Mouse (Mus musculus) stomach, embryonic 14.5 days (tissue): Measurements from ENCODE around the gene Foxp4. TPM values are rescaled to one million over a fixed set of nuclear protein-coding genes. Genes with fewer than 3 reads are reported as not detected.

Experiments used
- ATAC-seq: fragments of 200-750 bp; cut with Nextera tagmentation; 2 replicates; pipeline ENCODE4 v1.8.0; 2017; ENCODE audit warnings: low read depth, moderate TSS enrichment; ENCODE audit not compliant: insufficient number of reproducible peaks, insufficient read depth, low FRiP score
- H3K27ac ChIP-seq: fragments of 300-500 bp; sonication (generic); 2 replicates; pipeline ENCODE4 v1.5.1; 2014; ENCODE audit warnings: mild to moderate bottlenecking, low read length, moderate library complexity, mixed read lengths
- H3K27me3 ChIP-seq: fragments of 300-500 bp; sonication (generic); 2 replicates; pipeline ENCODE4 v1.6.1; 2014; ENCODE audit warnings: low read length, control low read depth, mixed read lengths; ENCODE audit not compliant: control insufficient read depth, insufficient read depth
- H3K36me3 ChIP-seq: fragments of 300-500 bp; sonication (generic); 2 replicates; pipeline ENCODE4 v1.6.1; 2014; ENCODE audit warnings: mild to moderate bottlenecking, control low read depth, low read length, moderate library complexity, mixed read lengths; ENCODE audit not compliant: control insufficient read depth, insufficient read depth
- H3K4me1 ChIP-seq: fragments of 300-500 bp; sonication (generic); 2 replicates; pipeline ENCODE4 v1.6.1; 2014; ENCODE audit warnings: low read length, control low read depth, mixed read lengths; ENCODE audit not compliant: control insufficient read depth, insufficient read depth
- H3K4me2 ChIP-seq: fragments of 300-500 bp; sonication (generic); replicated peaks from 2 replicates; pipeline ENCODE4 v1.6.1; 2014; ENCODE audit warnings: low read depth, low read length, control low read depth
- H3K4me3 ChIP-seq: fragments of 300-500 bp; sonication (generic); 2 replicates; pipeline ENCODE4 v1.5.1; 2014; ENCODE audit warnings: low read depth, low read length, control low read depth
- H3K9ac ChIP-seq: fragments of 300-500 bp; sonication (generic); replicated peaks from 2 replicates; pipeline ENCODE4 v1.6.1; 2014; ENCODE audit warnings: low read depth, mild to moderate bottlenecking, control low read depth, low read length, moderate library complexity, mixed read lengths
- H3K9me3 ChIP-seq: fragments of 300-500 bp; sonication (generic); 2 replicates; pipeline ENCODE4 v1.6.1; 2016; ENCODE audit warnings: low read depth, low read length, control low read depth; ENCODE audit not compliant: control insufficient read depth
- WGBS: fragments of 180-500 bp; shearing (Covaris S2); extraction: QIAGEN DNeasy Blood & Tissue Kit; methylation state at CpG from one replicate; pipeline ENCODE4 v1.1.7; 2014; 5-methylcytosine and 5-hydroxymethylcytosine counted together
- polyA plus RNA-seq: library from polyadenylated mRNA; unstranded; fragments of >200 nt; fragmentation: Nextera tagmentation; extraction: Ambion mirVana; gene quantifications from 2 replicates; pipeline ENCODE4 v1.2.1, GENCODE M21; 2014

Gene Foxp4
- polyA plus RNA-seq, 1 experiment from 2014 or later: 43.3 TPM

DNA sequence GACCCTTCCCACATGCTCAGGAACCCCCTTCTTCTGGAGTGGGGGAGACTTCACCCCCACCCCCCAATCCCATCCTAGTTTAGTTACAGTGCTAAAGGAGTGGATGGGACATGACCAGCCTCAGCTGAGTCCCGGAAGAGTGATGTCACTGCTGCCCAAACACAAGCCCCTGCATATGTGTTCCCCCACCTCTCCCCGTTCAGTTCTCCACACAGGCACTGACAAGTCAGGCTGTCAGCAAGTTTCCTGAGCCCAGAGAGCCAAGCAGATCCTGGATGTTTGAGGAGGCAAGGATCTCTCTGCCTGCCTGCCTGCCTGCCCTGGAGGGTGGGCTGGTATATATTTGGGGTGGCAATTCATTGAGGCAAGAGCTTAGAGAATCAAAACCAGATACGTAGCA is 45.2 kb downstream of the Foxp4 start:
- Histone ChIP-seq H3K27me3 (no peaks in the 10 kb centered on the region), H3K4me3 (no peak overlapping the region), H3K9me3 (no peaks in the 10 kb centered on the region), H3K4me2 (peak overlapping the region; percentile 20; the same call in 1 of the 2 replicates), H3K36me3 (peaks cover 58% of the 10 kb centered on the region), H3K27ac (peak overlapping the region; percentile 33), H3K9ac (no peak overlapping the region; the same call in 1 of the 2 replicates), H3K4me1 (peaks cover 29% of the 10 kb centered on the region)
- 22% methylated on average over 3 of the region's 3 CpGs for WGBS
- peak; percentile 25; the same call in 1 of the 2 replicates for ATAC-seq

DNA sequence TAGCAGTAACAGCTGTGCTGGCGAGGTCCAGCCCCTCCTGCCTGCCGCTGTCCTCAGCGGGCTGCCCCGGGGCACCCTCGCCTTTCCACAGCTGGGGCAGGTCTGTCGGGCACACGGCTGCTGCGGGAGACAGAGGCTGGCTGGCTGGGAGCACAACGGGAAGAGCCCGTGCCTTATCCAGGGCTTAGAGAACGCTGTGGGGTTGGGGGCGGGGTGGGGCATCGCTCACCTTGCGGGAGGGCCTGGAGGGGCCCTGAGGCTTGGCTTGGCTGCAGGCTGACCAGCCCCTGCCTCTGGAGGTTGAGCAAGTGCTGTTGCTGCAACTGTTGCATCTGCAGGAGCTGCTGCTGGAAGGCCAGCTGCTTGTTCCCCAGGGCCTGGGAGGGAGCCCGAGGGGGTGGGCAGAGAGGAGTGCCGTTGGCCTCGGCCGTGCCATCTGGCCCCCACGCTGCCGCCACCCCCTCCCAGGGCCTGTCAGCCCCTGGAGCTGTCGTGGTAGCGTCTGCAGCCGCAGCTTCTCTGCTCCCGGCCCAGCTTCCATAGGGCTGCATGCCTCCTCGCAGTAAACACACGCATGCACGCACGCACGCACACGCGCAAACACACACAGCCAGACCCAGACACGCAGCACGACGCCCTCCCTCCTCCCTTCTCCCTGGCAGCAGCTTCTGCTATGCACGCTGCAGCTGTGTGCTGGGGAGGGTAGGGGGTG is 45.9 kb downstream of the Foxp4 start:
- 19% methylated on average over 35 of the region's 35 CpGs for WGBS
- H3K4me3 ChIP-seq: no peak overlapping the region
- H3K4me1 ChIP-seq: peaks cover 29% of the 10 kb centered on the region
- no peaks in the 10 kb centered on the region for H3K9me3 ChIP-seq
- no peaks in the 10 kb centered on the region for H3K27me3 ChIP-seq
- no peak overlapping the region; the same call in 1 of the 2 replicates for H3K9ac ChIP-seq
- peak; percentile 14; the same call in 1 of the 2 replicates for ATAC-seq
- H3K27ac ChIP-seq: no peak overlapping the region; the same call in 1 of the 2 replicates
- H3K36me3 ChIP-seq: peaks cover 59% of the 10 kb centered on the region
- peak overlapping the region; percentile 20 for H3K4me2 ChIP-seq

DNA sequence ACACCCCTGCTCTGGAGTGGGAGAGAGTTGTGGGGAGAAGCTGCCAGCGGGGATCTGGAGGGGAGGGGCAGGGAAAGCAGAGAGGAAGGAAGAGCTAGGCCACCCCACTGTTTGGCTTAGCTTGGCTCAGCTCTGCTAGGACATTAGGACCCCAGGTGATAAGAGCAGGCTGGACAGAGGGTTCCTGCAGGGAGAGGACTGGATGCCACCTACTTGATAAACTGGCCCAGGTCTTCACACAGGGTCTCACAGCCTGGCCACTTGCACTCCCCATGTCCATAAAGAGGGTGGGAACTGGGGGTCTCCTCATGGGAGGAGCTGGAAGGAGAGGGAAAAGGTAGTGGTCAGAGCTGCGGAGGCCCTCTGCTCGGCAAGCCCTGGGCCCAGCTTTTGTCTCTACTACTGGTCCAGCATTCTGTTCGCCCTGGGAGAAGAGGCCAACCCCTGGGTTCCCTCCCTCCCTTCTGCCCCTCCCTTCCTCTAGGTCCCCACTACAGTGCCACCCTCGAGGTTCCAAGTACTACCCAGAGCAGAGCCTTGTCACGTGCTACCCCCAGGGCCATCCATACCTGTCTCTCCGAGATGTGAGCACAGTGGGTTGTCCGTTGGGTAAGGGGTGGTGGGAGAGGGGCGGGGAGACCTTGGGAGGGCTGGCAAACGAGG is 46.6 kb downstream of the Foxp4 start:
- Histone ChIP-seq H3K9ac (no peak overlapping the region), H3K27ac (no peak overlapping the region; the same call in 1 of the 2 replicates), H3K9me3 (no peaks in the 10 kb centered on the region), H3K27me3 (no peaks in the 10 kb centered on the region), H3K36me3 (peaks cover 60% of the 10 kb centered on the region), H3K4me3 (no peak overlapping the region), H3K4me1 (peaks cover 29% of the 10 kb centered on the region), H3K4me2 (no peak overlapping the region)
- no peak for ATAC-seq
- WGBS: 56% methylated on average over 10 of the region's 10 CpGs

DNA sequence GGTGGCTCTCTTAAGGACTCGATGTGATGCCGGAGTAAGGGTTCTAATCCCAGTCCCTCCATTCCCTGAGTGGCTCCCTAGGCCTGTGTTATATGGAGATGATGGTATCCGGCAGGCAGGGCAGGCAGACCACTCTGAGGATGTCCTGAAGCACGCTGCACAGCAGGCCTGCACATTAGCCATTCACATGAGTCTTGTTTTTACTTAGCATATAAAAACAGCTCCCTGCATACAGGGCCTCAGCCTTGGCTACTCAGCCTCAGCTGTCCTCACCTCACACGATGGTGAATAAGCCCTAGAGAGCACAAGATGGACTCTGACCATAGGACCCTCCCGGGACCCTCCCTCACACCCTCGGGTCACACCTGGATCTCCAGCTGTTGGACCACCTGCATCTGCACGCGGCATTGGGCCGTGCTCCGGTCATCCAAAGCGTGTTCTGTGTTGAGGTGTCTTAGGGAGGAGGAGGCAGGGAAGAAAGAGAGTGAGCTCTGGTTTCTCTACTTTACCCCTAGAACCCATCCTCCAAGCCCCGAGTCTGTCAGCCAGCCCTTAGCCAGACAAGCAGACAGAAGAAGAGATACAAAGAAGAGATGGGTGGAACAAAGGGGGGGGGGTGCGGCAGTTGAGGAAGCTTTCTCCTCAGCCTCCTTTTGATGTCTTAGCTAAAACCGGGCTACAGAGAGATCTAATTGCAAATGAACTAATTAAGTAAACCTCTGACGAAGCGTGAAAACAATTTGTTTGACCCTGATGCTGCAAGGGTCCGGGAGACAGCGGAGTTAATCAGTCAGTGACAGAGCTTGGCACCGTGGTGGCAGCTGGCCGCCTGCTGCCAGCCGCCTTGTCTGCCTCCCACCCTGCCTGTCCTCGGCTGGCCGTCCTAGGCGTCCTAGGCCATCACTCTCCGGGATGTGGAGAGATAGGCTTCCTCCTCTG is 47.4 kb downstream of the Foxp4 start:
- no peaks in the 10 kb centered on the region for H3K9me3 ChIP-seq
- no peak overlapping the region for H3K4me2 ChIP-seq
- H3K4me3 ChIP-seq: no peak overlapping the region
- 64% methylated on average over 26 of the region's 26 CpGs for WGBS
- peaks cover 63% of the 10 kb centered on the region; the same call in 1 of the 2 replicates for H3K36me3 ChIP-seq
- no peak overlapping the region for H3K27ac ChIP-seq
- no peaks in the 10 kb centered on the region for H3K27me3 ChIP-seq
- ATAC-seq: no peak
- peaks cover 26% of the 10 kb centered on the region for H3K4me1 ChIP-seq
- H3K9ac ChIP-seq: no peak overlapping the region

DNA sequence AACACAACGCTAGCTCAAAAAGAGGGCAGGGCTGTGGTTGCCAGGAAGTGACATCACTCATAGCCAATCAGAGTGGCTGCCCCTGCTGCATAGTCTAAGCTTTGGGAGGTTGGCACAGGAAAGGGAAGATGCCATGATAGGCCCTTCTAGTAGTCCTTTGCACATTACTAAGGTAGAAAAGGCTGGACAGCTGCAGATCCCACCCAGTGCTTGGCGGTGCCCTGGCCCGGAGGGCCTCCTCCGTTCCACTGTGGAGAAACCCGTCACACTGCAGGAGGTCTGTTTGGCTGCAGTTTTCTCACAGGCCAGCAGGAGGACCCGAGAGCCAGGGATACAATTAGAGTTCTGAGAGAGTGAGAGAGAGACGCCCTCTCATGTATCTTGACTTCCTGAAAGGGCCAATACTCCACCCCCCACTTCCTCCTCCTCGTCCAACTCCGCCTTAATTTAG is 51.1 kb downstream of the Foxp4 start:
- 16% methylated on average over 9 of the region's 9 CpGs for WGBS
- Histone ChIP-seq H3K4me2 (no peak overlapping the region), H3K4me3 (no peak overlapping the region), H3K27ac (no peak overlapping the region), H3K27me3 (no peaks in the 10 kb centered on the region), H3K36me3 (peaks cover 79% of the 10 kb centered on the region), H3K9me3 (no peaks in the 10 kb centered on the region), H3K9ac (no peak overlapping the region), H3K4me1 (peaks cover 3% of the 10 kb centered on the region; the same call in 1 of the 2 replicates)
- ATAC-seq: peak; percentile 64

DNA sequence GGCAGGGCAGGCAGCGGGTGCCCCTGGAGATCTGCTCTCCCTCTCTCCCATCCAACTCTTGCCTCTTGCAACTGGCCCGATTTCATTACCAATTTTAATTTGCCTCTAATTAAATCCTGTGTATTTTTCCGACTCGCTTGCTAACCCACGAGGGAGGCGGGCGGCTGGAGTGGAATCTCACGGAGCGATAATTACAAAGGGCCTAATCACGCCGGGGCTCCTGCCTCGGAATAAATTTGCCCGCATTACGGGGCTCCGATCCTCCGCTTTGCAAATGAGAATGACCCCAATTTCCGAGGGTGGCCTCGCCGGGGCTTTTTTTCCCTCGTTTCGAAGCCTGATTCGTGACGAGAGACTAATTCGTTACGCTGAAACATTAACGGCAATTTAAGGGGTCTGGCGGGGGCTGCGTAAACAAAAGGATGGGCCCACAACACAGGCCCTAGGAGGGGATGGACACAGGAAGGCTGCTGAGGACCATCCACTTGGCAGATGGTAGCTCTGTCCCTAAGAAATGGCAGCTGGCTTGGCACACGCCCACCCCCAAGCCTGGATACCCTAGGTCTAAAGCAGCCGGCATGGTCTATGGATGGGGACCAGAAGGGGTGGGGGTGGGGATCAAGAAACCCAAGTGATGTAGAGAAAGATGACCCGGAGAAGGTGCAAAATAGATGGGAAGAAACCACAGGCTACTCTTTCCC is 52.0 kb downstream of the Foxp4 start:
- no peak for ATAC-seq
- H3K27ac ChIP-seq: no peak overlapping the region
- no peaks in the 10 kb centered on the region for H3K9me3 ChIP-seq
- WGBS: 84% methylated on average over 31 of the region's 31 CpGs
- no peak overlapping the region for H3K4me2 ChIP-seq
- no peak overlapping the region for H3K4me3 ChIP-seq
- no peaks in the 10 kb centered on the region for H3K27me3 ChIP-seq
- peaks cover 77% of the 10 kb centered on the region for H3K36me3 ChIP-seq
- no peaks in the 10 kb centered on the region for H3K4me1 ChIP-seq
- H3K9ac ChIP-seq: no peak overlapping the region

DNA sequence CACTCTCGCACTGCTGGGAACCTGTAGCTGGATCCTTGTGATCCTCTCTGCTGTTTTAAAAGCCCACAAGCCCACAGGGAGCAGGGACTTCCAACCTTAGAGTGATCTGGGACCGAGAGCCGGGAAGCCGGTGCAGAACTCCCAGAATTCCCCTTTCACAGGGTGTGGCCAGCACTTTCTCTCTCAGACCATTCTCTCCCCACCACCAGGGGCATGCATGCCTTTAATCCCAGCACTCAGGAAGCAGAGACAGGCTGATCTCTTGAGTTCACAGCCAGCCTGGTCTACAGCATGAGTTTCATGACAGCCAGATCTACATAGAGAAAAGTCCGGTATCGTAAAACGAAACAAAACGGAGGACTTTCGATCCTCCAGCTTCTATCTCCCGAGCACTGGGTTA is 54.6 kb downstream of the Foxp4 start:
- Histone ChIP-seq H3K9ac (no peak overlapping the region), H3K9me3 (no peaks in the 10 kb centered on the region), H3K4me3 (no peak overlapping the region), H3K4me2 (no peak overlapping the region), H3K27ac (no peak overlapping the region), H3K27me3 (no peaks in the 10 kb centered on the region), H3K4me1 (no peaks in the 10 kb centered on the region), H3K36me3 (peaks cover 60% of the 10 kb centered on the region)
- ATAC-seq: no peak
- 93% methylated on average over 10 of the region's 10 CpGs for WGBS
